12 mouse cellular contexts compared by ENCODE assay signal in genomic region chr13:63682341-63682740, GRCm38 (mm10).
"Had no signal": no experiment of that assay in that cellular context is flagged by ENCODE, and none has a peak within 500 bp of the region (broad histone marks: within the 10 kb centered on the region; RNA-seq: fewer than 3 reads in every experiment).

No protein-coding gene starts in this region.

- H3K9ac ChIP-seq: limb, embryonic 12.5 days; neural tube, embryonic 15.5 days had no signal

- H3K27me3 ChIP-seq: limb, embryonic 12.5 days; neural tube, embryonic 15.5 days had no signal

- H3K9me3 ChIP-seq: limb, embryonic 12.5 days; midbrain, embryonic 10.5 days; neural tube, embryonic 15.5 days had no signal

- ATAC-seq: hindbrain, postnatal 0 days had no signal

- H3K27ac ChIP-seq: hindbrain, postnatal 0 days; limb, embryonic 12.5 days; midbrain, embryonic 10.5 days; neural tube, embryonic 15.5 days had no signal

- DNase-seq: kidney, postnatal 14 days; lung, postnatal 4 days; midbrain, embryonic 14.5 days; right cerebral cortex, adult 18-20 months; thymus, adult 18-20 months; thymus, postnatal 14 days had no signal

- H3K4me1 ChIP-seq: midbrain, embryonic 10.5 days; neural tube, embryonic 15.5 days had no signal

- H3K4me3 ChIP-seq: limb, embryonic 12.5 days; midbrain, embryonic 10.5 days; myocyte; neural tube, embryonic 15.5 days had no signal

- H3K36me3 ChIP-seq: limb, embryonic 12.5 days; midbrain, embryonic 10.5 days; neural tube, embryonic 15.5 days had no signal

- H3K4me2 ChIP-seq: limb, embryonic 12.5 days; liver, embryonic 11.5 days; neural tube, embryonic 15.5 days had no signal
